Mouse (Mus musculus) erythroblast, embryonic 14.5 days (primary cell): ENCODE measurements around the gene Tmem108. TPM values are rescaled to one million over a fixed set of nuclear protein-coding genes. Genes with fewer than 3 reads are reported as not detected.
"Not testable (repeated sequence)": the region's sequence is repeated elsewhere in the genome, so short reads cannot be mapped to it uniquely, and the experiment has no call there.

Experiments used
- H3K27me3 ChIP-seq: 2 replicates; pipeline ENCODE4 v1.6.1; 2012; ENCODE audit warnings: inconsistent platforms; ENCODE audit not compliant: control insufficient read depth
- H3K36me3 ChIP-seq: 2 replicates; pipeline ENCODE4 v1.6.1; 2012; ENCODE audit warnings: mild to moderate bottlenecking, inconsistent platforms; ENCODE audit not compliant: control insufficient read depth
- H3K4me1 ChIP-seq: 2 replicates; pipeline ENCODE4 v1.6.1; 2012; ENCODE audit warnings: inconsistent platforms; ENCODE audit not compliant: control insufficient read depth
- H3K4me3 ChIP-seq: replicated peaks from 2 replicates; pipeline ENCODE3; 2012; ENCODE audit warnings: moderate library complexity, mild to moderate bottlenecking, inconsistent platforms
- H3K9me3 ChIP-seq: 2 replicates; pipeline ENCODE4 v1.6.1; 2012; ENCODE audit warnings: low read length, inconsistent platforms, mixed read lengths; ENCODE audit not compliant: control insufficient read depth
- GATA1 ChIP-seq: IDR thresholded peaks from 2 replicates; pipeline ENCODE4 v1.6.1; 2012; ENCODE audit warnings: low read length, inconsistent platforms, mixed read lengths
- TAL1 ChIP-seq: IDR thresholded peaks from 3 replicates; pipeline ENCODE4 v1.6.1; 2012; ENCODE audit warnings: low read length, inconsistent platforms, mixed read lengths
- polyA plus RNA-seq: library from polyadenylated mRNA; stranded (reverse); fragments of >175 nt; gene quantifications from 2 replicates; pipeline ENCODE4 v1.2.3, GENCODE M21; 2012

The Tmem108 gene
- polyA plus RNA-seq, 1 experiment: not detected

DNA sequence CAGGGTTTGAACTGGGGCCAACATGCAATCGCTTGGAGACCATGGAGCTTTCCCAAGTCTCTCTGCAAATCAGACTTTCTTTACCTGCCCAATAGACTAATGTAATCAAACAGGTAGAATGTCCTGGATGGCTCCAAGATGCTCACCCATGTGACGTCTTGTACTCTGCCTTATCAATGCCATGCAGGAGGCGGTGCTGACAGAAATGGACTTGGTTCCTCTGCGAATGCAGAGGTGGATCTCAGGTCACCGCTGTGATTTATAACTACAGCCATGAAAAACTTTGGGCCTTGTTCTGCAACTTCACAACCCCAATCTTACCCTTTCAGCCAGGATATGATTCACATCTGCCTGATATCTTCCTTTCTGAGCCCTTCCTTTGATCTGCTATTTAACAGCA lies 83.8 kb downstream of the Tmem108 start:
- no peak for TF ChIP-seq TAL1
- TF ChIP-seq GATA1: no peak
- Histone ChIP-seq H3K9me3 (no peaks in the 10 kb centered on the region), H3K4me3 (no peak overlapping the region), H3K36me3 (no peaks in the 10 kb centered on the region), H3K4me1 (no peaks in the 10 kb centered on the region), H3K27me3 (no peaks in the 10 kb centered on the region)

- H3K4me3 ChIP-seq: no peak overlapping the region
- TF ChIP-seq TAL1 (no peak), GATA1 (no peak)
- no peaks in the 10 kb centered on the region for H3K27me3 ChIP-seq
- no peaks in the 10 kb centered on the region for H3K4me1 ChIP-seq
- H3K9me3 ChIP-seq: peaks cover 7% of the 10 kb centered on the region
- no peaks in the 10 kb centered on the region for H3K36me3 ChIP-seq
Observed at GRCm38 (mm10) chr9:103675721-103676480, 85.7 kb downstream of the Tmem108 start.

DNA sequence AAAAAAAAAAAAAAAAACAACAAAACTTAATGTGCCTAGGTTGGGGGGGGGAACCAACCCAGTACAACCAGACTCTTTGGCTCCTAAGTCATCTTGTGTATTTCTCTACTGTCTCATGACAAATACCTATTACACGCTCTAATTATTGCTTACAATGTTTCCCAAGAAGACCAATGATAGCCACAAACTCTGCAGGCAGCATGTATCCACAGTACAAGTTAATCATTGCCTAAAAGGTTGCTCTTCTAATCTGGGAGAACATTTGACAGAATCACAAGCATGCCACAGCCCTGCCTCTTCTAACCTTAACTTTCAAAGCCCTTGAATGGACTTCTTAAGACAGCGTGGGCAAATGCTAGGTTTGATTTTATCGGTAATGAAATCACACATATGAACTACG lies 88.8 kb downstream of the Tmem108 start:
- H3K4me3 ChIP-seq: no peak overlapping the region
- H3K36me3 ChIP-seq: no peaks in the 10 kb centered on the region
- H3K9me3 ChIP-seq: peaks cover 20% of the 10 kb centered on the region
- no peaks in the 10 kb centered on the region for H3K27me3 ChIP-seq
- H3K4me1 ChIP-seq: no peaks in the 10 kb centered on the region
- TF ChIP-seq TAL1 (no peak), GATA1 (no peak)

GRCm38 (mm10) chr9:103670592-103671113 lies 91.0 kb downstream of the Tmem108 start:
- not testable (repeated sequence) for H3K4me3 ChIP-seq, H3K4me1 ChIP-seq, H3K27me3 ChIP-seq, H3K36me3 ChIP-seq
- peaks cover 20% of the 10 kb centered on the region for H3K9me3 ChIP-seq

DNA sequence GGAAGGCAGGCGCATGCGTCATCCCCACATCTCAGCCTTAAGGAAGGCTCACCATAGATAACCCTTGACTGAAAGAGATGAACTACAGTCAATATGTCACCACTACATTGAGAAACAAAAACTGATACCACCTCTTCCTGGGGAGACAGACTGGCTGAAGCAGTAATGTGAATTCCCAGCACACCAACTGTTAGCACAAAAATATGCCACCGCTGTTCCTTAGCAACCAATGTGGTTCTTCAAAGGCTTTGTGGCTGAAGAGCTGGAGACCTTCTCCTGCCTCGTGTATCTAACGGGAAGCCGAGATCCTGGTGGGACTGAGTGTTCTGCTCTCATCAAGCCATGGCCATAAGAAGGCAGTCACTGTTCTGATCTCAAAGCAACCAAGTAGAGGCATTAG lies 92.8 kb downstream of the Tmem108 start:
- Histone ChIP-seq H3K4me3 (no peak overlapping the region), H3K36me3 (no peaks in the 10 kb centered on the region), H3K9me3 (peaks cover 20% of the 10 kb centered on the region), H3K27me3 (no peaks in the 10 kb centered on the region), H3K4me1 (no peaks in the 10 kb centered on the region)
- TF ChIP-seq TAL1 (no peak), GATA1 (no peak)

GRCm38 (mm10) chr9:103665817-103666216 lies 95.8 kb downstream of the Tmem108 start:
- Histone ChIP-seq H3K4me1 (no peaks in the 10 kb centered on the region), H3K9me3 (peaks cover 12% of the 10 kb centered on the region), H3K36me3 (no peaks in the 10 kb centered on the region), H3K27me3 (no peaks in the 10 kb centered on the region), H3K4me3 (no peak overlapping the region)
- TF ChIP-seq GATA1: no peak
- TF ChIP-seq TAL1: no peak

DNA sequence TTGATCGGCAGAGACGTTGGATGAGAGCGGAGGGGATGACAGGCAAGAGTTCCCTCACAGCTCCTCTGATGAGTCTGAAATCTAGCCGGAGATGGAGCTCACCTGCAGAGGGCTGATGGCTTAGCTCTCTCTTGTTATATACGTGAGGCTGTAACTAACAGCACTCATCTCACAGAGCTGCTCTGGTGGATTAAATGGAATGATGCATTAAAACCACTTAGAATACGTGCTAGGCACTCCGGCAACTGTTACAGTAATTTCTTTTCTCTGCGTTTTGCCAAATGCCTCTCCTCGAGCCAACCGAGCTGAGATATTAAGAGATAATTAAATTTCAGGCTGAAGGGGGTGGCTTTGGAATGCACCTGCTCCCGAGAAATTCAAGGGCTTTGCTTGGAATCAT lies 97.5 kb downstream of the Tmem108 start:
- H3K9me3 ChIP-seq: peaks cover 4% of the 10 kb centered on the region; the same call in 1 of the 2 replicates
- no peak for TF ChIP-seq TAL1
- TF ChIP-seq GATA1: no peak
- no peaks in the 10 kb centered on the region for H3K36me3 ChIP-seq
- H3K27me3 ChIP-seq: no peaks in the 10 kb centered on the region
- H3K4me3 ChIP-seq: no peak overlapping the region
- no peaks in the 10 kb centered on the region for H3K4me1 ChIP-seq

DNA sequence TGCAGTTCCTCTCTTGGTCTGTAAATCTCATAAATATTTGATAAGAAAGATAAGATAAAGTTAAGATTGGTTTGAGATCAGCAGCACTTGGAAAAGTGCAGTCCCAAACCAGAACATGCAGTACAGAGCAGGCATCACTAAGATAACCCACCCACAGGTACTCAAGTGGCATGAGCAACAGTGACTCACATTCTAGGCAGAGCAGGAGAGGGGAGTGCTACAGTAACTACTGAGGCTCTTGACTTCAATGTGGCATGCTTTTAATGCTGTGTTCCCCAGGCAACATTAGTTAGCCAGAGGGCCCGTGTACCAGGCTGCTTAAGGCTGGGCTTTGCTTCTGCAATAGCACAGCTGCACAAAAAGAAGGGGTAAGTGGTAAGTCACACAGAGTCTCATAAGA lies 99.8 kb downstream of the Tmem108 start:
- H3K27me3 ChIP-seq: no peaks in the 10 kb centered on the region
- no peaks in the 10 kb centered on the region for H3K4me1 ChIP-seq
- H3K36me3 ChIP-seq: no peaks in the 10 kb centered on the region
- TF ChIP-seq TAL1 (no peak), GATA1 (no peak)
- H3K9me3 ChIP-seq: no peaks in the 10 kb centered on the region
- no peak overlapping the region for H3K4me3 ChIP-seq

GRCm38 (mm10) chr9:103657981-103658380 lies 103.7 kb downstream of the Tmem108 start:
- TF ChIP-seq TAL1 (no peak), GATA1 (no peak)
- H3K4me3 ChIP-seq: no peak overlapping the region
- H3K4me1 ChIP-seq: no peaks in the 10 kb centered on the region
- H3K27me3 ChIP-seq: no peaks in the 10 kb centered on the region
- no peaks in the 10 kb centered on the region for H3K36me3 ChIP-seq
- H3K9me3 ChIP-seq: no peaks in the 10 kb centered on the region
